Mouse (Mus musculus): ENCODE measurements around the gene Cmc2. TPM values are rescaled to one million over a fixed set of nuclear protein-coding genes. Genes with fewer than 3 reads are reported as not detected.

The Cmc2 gene
- polyA plus RNA-seq, 1 experiment from 2014 or later = 28.6 TPM

GRCm38 (mm10) chr8:116945169-116945910, 24.1 kb upstream of the Cmc2 start:
- Histone ChIP-seq H3K9me3 (ENCODE audit: control insufficient read depth, low read length) (no peaks in the 10 kb centered on the region), H3K4me1 (replicated peaks; ENCODE audit: control insufficient read depth, insufficient read depth, low read length) (peaks cover 13% of the 10 kb centered on the region), H3K9ac (replicated peaks; ENCODE audit: low read depth, low read length) (no peak overlapping the region), H3K36me3 (ENCODE audit: control insufficient read depth, insufficient read depth) (no peaks in the 10 kb centered on the region), H3K4me3 (replicated peaks; ENCODE audit: low read length) (no peak overlapping the region), H3K27ac (ENCODE audit: low read length) (no peak overlapping the region), H3K27me3 (replicated peaks; ENCODE audit: control insufficient read depth, insufficient read depth, low read length) (no peaks in the 10 kb centered on the region), H3K4me2 (ENCODE audit: low read length) (no peak overlapping the region)
- 92% methylated on average over 9 of the region's 9 CpGs for WGBS
- no peak for ATAC-seq

GRCm38 (mm10) chr8:116944385-116944696, 23.1 kb upstream of the Cmc2 start:
- no peak overlapping the region for H3K27ac ChIP-seq (ENCODE audit: low read length)
- peak overlapping the region; percentile 94 for H3K4me2 ChIP-seq (ENCODE audit: low read length)
- no peaks in the 10 kb centered on the region for H3K9me3 ChIP-seq (ENCODE audit: control insufficient read depth, low read length)
- no peaks in the 10 kb centered on the region for H3K27me3 ChIP-seq (replicated peaks; ENCODE audit: control insufficient read depth, insufficient read depth, low read length)
- H3K4me1 ChIP-seq (replicated peaks; ENCODE audit: control insufficient read depth, insufficient read depth, low read length) = peaks cover 13% of the 10 kb centered on the region
- peak overlapping the region; percentile 85 for H3K4me3 ChIP-seq (replicated peaks; ENCODE audit: low read length)
- H3K36me3 ChIP-seq (ENCODE audit: control insufficient read depth, insufficient read depth) = no peaks in the 10 kb centered on the region
- 16% methylated on average over 4 of the region's 4 CpGs for WGBS
- no peak for ATAC-seq
- H3K9ac ChIP-seq (replicated peaks; ENCODE audit: low read depth, low read length) = no peak overlapping the region

- H3K9me3 ChIP-seq (ENCODE audit: control insufficient read depth, low read length) = no peaks in the 10 kb centered on the region
- ATAC-seq = peak; percentile 79
- WGBS = under 1% methylated on average over 57 of the region's 62 CpGs
- 0 out of 2 replicates have a peak overlapping the region, but pooled peaks have one; percentile 30 for H3K27ac ChIP-seq (ENCODE audit: low read length)
- H3K36me3 ChIP-seq (ENCODE audit: control insufficient read depth, insufficient read depth) = no peaks in the 10 kb centered on the region
- H3K4me2 ChIP-seq (ENCODE audit: low read length) = peak overlapping the region; percentile 94
- H3K4me1 ChIP-seq (replicated peaks; ENCODE audit: control insufficient read depth, insufficient read depth, low read length) = peaks cover 13% of the 10 kb centered on the region
- no peaks in the 10 kb centered on the region for H3K27me3 ChIP-seq (replicated peaks; ENCODE audit: control insufficient read depth, insufficient read depth, low read length)
- H3K4me3 ChIP-seq (replicated peaks; ENCODE audit: low read length) = peak overlapping the region; percentile 85
- H3K9ac ChIP-seq (replicated peaks; ENCODE audit: low read depth, low read length) = peak overlapping the region; percentile 90
Observed at GRCm38 (mm10) chr8:116943555-116944384, 22.5 kb upstream of the Cmc2 start.

- H3K9me3 ChIP-seq (ENCODE audit: control insufficient read depth, low read length) = no peaks in the 10 kb centered on the region
- 0% methylated on average over 43 of the region's 46 CpGs for WGBS
- H3K27me3 ChIP-seq (replicated peaks; ENCODE audit: control insufficient read depth, insufficient read depth, low read length) = no peaks in the 10 kb centered on the region
- H3K36me3 ChIP-seq (ENCODE audit: control insufficient read depth, insufficient read depth) = no peaks in the 10 kb centered on the region
- peak within 1 kb of the TSS; percentile 90 for H3K9ac ChIP-seq (replicated peaks; ENCODE audit: low read depth, low read length)
- peaks cover 13% of the 10 kb centered on the region for H3K4me1 ChIP-seq (replicated peaks; ENCODE audit: control insufficient read depth, insufficient read depth, low read length)
- H3K4me2 ChIP-seq (ENCODE audit: low read length) = peak within 1 kb of the TSS; percentile 94
- 0 out of 2 replicates have a peak within 1 kb of the TSS, but pooled peaks have one; percentile 30 for H3K27ac ChIP-seq (ENCODE audit: low read length)
- ATAC-seq = peak; percentile 93
- peak within 1 kb of the TSS; percentile 85 for H3K4me3 ChIP-seq (replicated peaks; ENCODE audit: low read length)
Observed at GRCm38 (mm10) chr8:116943161-116943554, 21.9 kb upstream of the Cmc2 start, which contains the start of gene Atmin. TSS of gene Atmin (plus strand) at chr8:116943393.

- H3K36me3 ChIP-seq (ENCODE audit: control insufficient read depth, insufficient read depth) = no peaks in the 10 kb centered on the region
- H3K9me3 ChIP-seq (ENCODE audit: control insufficient read depth, low read length) = no peaks in the 10 kb centered on the region
- no peaks in the 10 kb centered on the region for H3K27me3 ChIP-seq (replicated peaks; ENCODE audit: control insufficient read depth, insufficient read depth, low read length)
- H3K4me1 ChIP-seq (replicated peaks; ENCODE audit: control insufficient read depth, insufficient read depth, low read length) = peaks cover 13% of the 10 kb centered on the region
- WGBS = 72% methylated on average over 12 of the region's 12 CpGs
- ATAC-seq = 0 out of 2 replicates have a peak, but pooled peaks have one; percentile 16
- H3K9ac ChIP-seq (replicated peaks; ENCODE audit: low read depth, low read length) = no peak overlapping the region
- peak overlapping the region; percentile 85; the same call in 1 of the 2 replicates for H3K4me3 ChIP-seq (replicated peaks; ENCODE audit: low read length)
- H3K4me2 ChIP-seq (ENCODE audit: low read length) = no peak overlapping the region
- no peak overlapping the region for H3K27ac ChIP-seq (ENCODE audit: low read length)
Observed at GRCm38 (mm10) chr8:116942284-116943058, 21.2 kb upstream of the Cmc2 start.

GRCm38 (mm10) chr8:116935506-116935905, 14.3 kb upstream of the Cmc2 start:
- Histone ChIP-seq H3K27me3 (replicated peaks; ENCODE audit: control insufficient read depth, insufficient read depth, low read length) (no peaks in the 10 kb centered on the region), H3K4me3 (replicated peaks; ENCODE audit: low read length) (no peak overlapping the region), H3K36me3 (ENCODE audit: control insufficient read depth, insufficient read depth) (no peaks in the 10 kb centered on the region), H3K9ac (replicated peaks; ENCODE audit: low read depth, low read length) (no peak overlapping the region), H3K27ac (ENCODE audit: low read length) (no peak overlapping the region), H3K4me2 (ENCODE audit: low read length) (no peak overlapping the region), H3K4me1 (replicated peaks; ENCODE audit: control insufficient read depth, insufficient read depth, low read length) (no peaks in the 10 kb centered on the region), H3K9me3 (ENCODE audit: control insufficient read depth, low read length) (no peaks in the 10 kb centered on the region)
- WGBS = 55% methylated on average over 6 of the region's 6 CpGs
- no peak for ATAC-seq

GRCm38 (mm10) chr8:116934976-116935375, 13.7 kb upstream of the Cmc2 start:
- Histone ChIP-seq H3K27me3 (replicated peaks; ENCODE audit: control insufficient read depth, insufficient read depth, low read length) (no peaks in the 10 kb centered on the region), H3K36me3 (ENCODE audit: control insufficient read depth, insufficient read depth) (no peaks in the 10 kb centered on the region)

GRCm38 (mm10) chr8:116928588-116928987, 7.3 kb upstream of the Cmc2 start:
- no peak overlapping the region for H3K4me2 ChIP-seq (ENCODE audit: low read length)
- no peaks in the 10 kb centered on the region for H3K36me3 ChIP-seq (ENCODE audit: control insufficient read depth, insufficient read depth)
- no peak for ATAC-seq
- H3K4me1 ChIP-seq (replicated peaks; ENCODE audit: control insufficient read depth, insufficient read depth, low read length) = no peaks in the 10 kb centered on the region
- no peaks in the 10 kb centered on the region for H3K27me3 ChIP-seq (replicated peaks; ENCODE audit: control insufficient read depth, insufficient read depth, low read length)
- H3K27ac ChIP-seq (ENCODE audit: low read length) = no peak overlapping the region
- H3K4me3 ChIP-seq (replicated peaks; ENCODE audit: low read length) = no peak overlapping the region
- 91% methylated on average over 5 of the region's 5 CpGs for WGBS
- no peaks in the 10 kb centered on the region for H3K9me3 ChIP-seq (ENCODE audit: control insufficient read depth, low read length)
- H3K9ac ChIP-seq (replicated peaks; ENCODE audit: low read depth, low read length) = no peak overlapping the region

More at GRCm38 (mm10) chr8:116934976-116935375, 13.7 kb upstream of the Cmc2 start:
- no peaks in the 10 kb centered on the region for H3K4me1 ChIP-seq (replicated peaks; ENCODE audit: control insufficient read depth, insufficient read depth, low read length)
- no peak overlapping the region for H3K9ac ChIP-seq (replicated peaks; ENCODE audit: low read depth, low read length)
- WGBS = 90% methylated on average over 4 of the region's 4 CpGs
- H3K4me3 ChIP-seq (replicated peaks; ENCODE audit: low read length) = no peak overlapping the region
- no peak for ATAC-seq
- no peak overlapping the region for H3K4me2 ChIP-seq (ENCODE audit: low read length)
- H3K9me3 ChIP-seq (ENCODE audit: control insufficient read depth, low read length) = no peaks in the 10 kb centered on the region
- no peak overlapping the region for H3K27ac ChIP-seq (ENCODE audit: low read length)

- Histone ChIP-seq H3K4me2 (ENCODE audit: low read length) (no peak overlapping the region), H3K9ac (replicated peaks; ENCODE audit: low read depth, low read length) (no peak overlapping the region), H3K4me1 (replicated peaks; ENCODE audit: control insufficient read depth, insufficient read depth, low read length) (no peaks in the 10 kb centered on the region), H3K9me3 (ENCODE audit: control insufficient read depth, low read length) (no peaks in the 10 kb centered on the region), H3K36me3 (ENCODE audit: control insufficient read depth, insufficient read depth) (no peaks in the 10 kb centered on the region), H3K27me3 (replicated peaks; ENCODE audit: control insufficient read depth, insufficient read depth, low read length) (no peaks in the 10 kb centered on the region), H3K4me3 (replicated peaks; ENCODE audit: low read length) (no peak overlapping the region), H3K27ac (ENCODE audit: low read length) (no peak overlapping the region)
- WGBS = 81% methylated on average over 9 of the region's 9 CpGs
- ATAC-seq = no peak
Observed at GRCm38 (mm10) chr8:116927880-116928279, 6.6 kb upstream of the Cmc2 start.
